Mouse (Mus musculus): ENCODE measurements at regions not wholly inside any gene's neighbourhood (a gene's known extent, or its start where the extent isn't known, plus 50 kb on each side); places are given as distances from the start of the nearest gene placed in this dataset.
"Not testable (repeated sequence)": the region's sequence is repeated elsewhere in the genome, so short reads cannot be mapped to it uniquely, and the experiment has no call there.

DNA sequence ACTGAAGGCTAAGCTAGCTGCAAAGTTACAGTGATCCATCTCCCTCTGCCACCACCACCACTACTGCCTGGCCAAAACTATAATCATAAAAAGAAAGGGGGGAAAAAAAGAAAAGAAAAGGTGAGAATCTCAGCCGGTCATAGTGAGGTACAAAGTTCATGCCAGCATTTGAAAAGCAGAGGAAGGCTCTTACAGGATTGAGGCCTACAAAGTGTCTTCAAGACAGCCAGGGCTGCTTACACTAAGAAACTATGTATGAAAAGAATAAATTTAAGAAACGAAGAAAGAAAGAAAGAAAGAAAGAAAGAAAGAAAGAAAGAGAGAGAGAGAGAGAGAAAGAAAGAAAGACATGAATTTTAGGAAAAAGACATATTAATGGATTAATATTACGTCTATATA is 474.7 kb upstream of the Olfr161 start:
- TF ChIP-seq CTCF (IDR thresholded peaks at IDR 0.05; ENCODE audit: low read depth, low read length); POLR2A (IDR thresholded peaks at IDR 0.05; ENCODE audit: extremely low read depth, insufficient read depth, low read length): not testable (repeated sequence)
